Mouse (Mus musculus): ENCODE measurements around the gene Nifk. TPM values are rescaled to one million over a fixed set of nuclear protein-coding genes. Genes with fewer than 3 reads are reported as not detected.

Gene Nifk
- polyA plus RNA-seq, 1 experiment from 2014 or later: 46.9 TPM

Other genes starting within 250 kb of the Nifk start
- 0.04 and 0.12 TPM in 2 replicates for gene Gm29106, start 145.3 kb upstream of the Nifk start, polyA plus RNA-seq (2015; fragmentation: Nextera tagmentation; extraction: Ambion mirVana)
- 187 and 206 TPM in 2 replicates for gene Tsn, start 10.1 kb upstream of the Nifk start, polyA plus RNA-seq (2015; fragmentation: Nextera tagmentation; extraction: Ambion mirVana)
- 73.2 and 78.7 TPM in 2 replicates for gene Clasp1, start 67.2 kb downstream of the Nifk start, polyA plus RNA-seq (2015; fragmentation: Nextera tagmentation; extraction: Ambion mirVana)